Mouse (Mus musculus) MN1 (cell line): ENCODE measurements around the gene Fate1.
"Not testable (repeated sequence)": the region's sequence is repeated elsewhere in the genome, so short reads cannot be mapped to it uniquely, and the experiment has no call there.

Experiments
- DNase-seq: peaks from one replicate; pipeline ENCODE4 v3.0.0-alpha.2; 2016; ENCODE audit warnings: low spot score

Fate1 gene

DNA sequence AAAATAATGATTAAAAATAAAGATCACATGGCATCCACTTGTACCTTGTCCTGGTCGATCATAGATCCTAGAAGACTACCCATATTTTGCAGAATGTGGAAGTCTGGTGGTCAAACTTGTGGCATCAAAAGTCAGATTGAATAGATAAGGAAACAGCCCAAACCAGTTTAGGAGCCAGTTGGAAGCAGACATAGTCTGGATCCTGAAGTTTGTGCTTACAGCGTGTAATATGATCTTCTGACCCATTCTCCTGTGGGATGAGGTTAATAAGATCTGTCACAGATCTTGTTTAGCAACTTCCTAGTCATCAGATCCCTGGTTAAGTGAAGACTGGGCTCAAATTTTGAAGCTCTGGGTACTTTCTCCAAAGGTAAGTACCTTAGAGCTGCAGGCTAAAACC, at the start of gene Fate1:
Gene Fate1 (plus strand): TSS at position 301 of the 400 bp plus-strand sequence.
- DNase-seq, result no peak

DNA sequence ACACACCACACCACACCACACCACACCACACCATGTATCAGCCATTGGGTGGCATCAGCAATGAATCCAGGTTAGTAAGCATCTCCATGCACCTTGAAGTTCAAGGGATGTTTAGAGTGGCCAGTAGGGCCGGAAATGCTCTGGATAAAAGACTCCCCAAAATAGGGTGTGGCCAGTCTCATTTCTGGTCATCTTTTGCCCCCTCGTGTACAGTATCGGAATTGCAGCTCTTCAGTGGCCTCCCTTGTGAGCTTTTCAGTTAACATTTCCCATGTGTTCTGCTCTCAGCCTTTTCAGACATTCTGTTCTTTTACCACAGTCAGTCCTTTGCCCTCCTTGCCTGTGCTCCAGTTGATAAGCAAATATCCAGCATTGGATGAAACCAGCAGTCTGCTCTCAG, 26.2 kb upstream of the Fate1 start:
- DNase-seq, result peak; percentile 24

DNA sequence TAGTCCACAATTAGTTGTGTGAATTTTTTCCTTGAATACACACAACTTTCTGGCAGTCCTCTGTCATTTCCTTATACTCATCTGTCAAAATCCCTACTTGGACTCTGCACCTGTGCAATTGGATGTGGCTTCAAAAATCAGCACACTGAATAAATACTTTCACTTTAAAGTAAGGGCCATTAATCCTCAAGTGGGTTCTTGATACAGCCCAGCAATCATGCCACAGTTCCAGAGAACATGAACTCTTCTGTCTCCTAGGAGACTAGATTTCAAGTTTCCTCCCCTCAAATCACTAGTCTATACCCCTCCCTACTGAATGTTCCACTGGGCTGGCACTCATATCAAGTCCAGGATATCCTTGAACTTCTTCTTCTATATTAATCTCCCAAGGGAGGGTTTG, 14.4 kb upstream of the Fate1 start:
- no peak for DNase-seq

DNA sequence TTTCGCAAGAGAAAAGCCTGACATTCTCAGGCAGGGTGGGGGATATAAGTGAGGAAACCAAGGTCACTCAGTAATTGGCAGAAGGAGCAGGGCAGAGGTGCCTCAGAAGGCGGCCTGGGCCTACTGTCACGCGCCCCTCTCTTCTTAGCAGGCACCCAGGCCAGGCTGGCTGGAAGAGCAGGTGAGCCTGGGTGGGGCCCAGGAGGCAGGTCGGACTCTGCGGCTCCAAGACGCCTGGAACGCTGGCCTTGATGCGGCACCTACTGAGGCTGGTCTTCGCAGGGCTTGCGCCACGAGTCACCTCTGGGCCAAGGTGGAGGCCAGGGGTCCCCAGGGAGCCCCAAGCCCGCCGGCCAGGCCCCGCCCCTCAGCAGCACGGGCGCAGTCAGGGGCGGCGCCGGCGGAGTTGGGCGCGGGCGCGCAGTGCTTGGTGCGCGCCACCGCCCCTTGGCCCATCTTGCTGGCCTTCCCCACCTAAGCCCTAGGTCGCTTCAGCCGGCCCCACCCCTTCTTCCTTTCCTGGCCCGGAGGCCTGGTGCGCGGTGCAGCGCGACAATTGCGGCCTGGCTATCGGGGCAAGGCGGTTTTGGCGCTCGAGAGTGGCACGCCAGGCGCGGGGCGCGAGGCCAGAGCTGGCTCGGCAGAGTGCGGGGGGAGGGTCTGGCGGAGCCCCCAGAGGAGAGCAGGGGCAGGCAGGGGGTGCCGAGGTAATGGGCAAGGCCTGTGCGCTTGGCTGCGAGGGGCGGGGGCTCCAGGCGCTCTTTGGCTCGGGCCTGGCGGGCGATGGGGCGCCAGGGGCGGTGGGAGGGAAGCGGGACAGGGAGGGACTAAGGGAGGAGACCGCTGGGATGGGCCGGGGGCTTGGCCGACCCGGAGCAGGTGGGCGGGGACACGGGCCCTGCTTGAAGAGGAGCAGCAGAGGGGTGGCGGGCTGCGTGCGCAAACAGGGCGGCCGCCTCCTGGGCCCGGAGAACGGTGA, 10.4 kb upstream of the Fate1 start, which contains the start of gene Prrg3:
Gene Prrg3 (plus strand): TSS at position 552 of the 979 bp plus-strand sequence.
- DNase-seq, result no peak

DNA sequence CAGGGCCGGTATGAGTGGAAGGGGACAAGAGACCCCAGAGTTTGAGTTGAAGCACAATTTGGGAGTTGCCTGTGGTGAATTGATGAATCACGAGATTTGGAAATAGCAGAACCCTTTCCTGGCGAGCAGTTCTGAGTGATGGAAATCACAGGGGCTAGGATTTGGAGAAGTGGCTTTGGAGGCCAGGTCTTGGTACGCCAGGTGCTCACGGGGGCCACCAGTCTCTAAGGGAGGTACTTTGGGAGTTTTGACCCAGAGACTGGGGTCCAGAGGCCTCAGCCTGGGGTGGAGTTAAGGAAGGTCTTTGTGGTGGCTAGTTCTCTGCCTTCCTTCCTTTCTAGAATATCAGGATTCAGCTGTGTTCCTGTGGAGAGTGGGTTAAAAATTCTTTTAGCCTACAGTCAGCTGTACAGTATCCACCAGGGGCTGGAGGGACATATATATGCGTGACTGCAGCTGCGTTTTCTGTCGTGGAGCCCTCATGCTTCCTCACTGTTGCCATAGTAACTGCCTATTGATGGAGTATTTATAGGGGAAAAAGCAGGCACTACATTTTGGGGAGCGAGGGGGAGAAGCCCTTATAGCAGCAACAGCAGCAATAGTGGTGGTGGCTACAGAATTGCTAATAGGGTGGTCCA, 9.4 kb upstream of the Fate1 start:
- no peak for DNase-seq

DNA sequence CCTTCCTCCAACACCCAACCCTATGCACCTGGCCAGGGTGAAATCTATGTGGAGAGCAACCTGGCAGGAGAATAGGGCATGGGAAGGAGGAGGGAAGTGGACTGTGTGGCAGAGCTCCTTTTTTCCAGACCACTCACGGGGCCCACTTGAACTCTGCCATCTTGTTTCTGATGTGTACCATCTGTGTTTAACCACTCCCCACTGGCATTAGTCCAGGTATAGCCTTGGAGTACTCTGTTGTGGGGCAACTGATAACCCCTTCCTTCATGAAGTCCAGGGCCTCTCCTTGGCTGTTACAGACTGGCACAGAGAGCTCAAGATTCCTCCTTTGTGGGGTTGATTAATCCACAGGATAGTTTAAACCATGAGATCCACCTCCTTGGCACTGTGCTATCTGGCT, 4.6 kb upstream of the Fate1 start:
- DNase-seq, result no peak

DNA sequence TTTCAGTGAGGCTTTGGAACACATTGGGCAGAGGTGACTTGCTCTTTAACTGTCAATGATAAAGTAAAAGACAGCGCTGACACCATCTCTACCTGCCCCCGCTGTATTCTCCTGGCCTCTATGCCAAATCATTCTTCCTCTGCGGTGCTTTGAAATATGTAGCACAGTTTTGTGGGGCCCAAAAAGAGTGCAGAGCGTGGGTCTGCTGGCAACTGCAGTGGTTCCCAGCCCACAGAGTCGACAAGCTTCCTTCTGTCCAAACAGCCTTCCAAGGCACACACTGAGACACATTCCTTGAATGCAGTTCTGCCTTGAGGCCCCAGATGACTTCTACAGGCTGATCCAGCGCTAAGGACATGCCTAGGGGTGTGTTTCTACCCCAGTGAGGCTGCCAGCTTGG, 4.0 kb upstream of the Fate1 start:
- no peak for DNase-seq

DNA sequence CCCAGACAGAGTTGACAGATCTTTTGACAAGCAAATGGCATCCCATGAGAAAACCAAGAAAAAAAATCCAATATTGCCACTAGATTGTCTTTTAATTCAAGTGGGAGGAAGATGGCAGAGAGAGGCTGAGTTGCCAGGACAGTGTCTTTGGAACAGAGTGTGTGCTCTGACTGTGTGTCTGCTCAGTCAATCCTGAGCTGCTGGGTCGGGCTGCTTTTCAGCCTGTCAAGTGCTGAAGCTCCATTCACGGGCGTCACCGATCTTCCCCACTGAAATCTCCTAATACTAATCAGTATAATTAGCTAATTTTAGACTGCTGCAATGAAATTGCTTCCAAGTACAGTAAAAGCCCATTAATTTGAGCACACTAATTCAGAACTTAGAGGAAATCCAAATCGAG, 1.5 kb upstream of the Fate1 start:
- DNase-seq, result no peak

DNA sequence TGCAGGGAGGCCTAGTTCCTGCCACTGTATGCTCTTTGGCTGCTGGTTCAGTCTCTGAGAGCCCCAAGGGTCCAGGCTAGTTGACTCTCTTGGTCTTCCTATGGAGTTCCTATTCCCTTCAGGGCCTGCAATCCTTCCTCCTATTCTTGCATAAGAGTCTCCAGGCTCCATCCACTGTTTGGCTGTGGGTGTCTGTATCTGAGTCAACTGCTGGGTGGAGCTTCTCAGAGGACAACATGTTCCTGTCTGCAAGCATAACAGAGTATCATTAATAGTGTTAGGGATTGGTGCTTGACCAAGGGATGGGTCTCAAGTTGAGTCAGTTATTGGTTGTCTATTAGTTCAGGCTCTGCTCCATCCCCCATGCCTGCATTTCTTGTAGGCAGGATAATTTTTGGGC, 4.9 kb downstream of the Fate1 start:
- DNase-seq, result not testable (repeated sequence)

DNA sequence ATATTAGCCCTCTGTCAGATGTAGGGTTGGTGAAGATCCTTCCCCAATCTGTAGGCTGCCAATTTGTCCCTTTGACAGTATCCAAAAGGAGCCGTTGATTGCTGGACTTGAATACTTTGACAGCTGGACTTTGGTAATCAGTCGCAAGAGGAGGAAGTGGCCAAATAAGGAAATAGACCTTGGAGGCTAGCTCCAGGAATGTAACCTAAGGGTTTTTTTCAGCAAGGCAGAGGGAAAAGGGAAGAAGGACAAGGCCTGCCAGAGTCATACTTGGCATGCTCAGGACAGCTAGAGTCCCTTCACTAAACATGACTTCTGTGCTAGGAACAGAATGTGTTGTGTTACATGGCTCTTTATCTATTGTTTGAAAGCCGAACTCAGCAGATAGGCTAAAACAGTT, 7.7 kb downstream of the Fate1 start:
- no peak for DNase-seq

DNA sequence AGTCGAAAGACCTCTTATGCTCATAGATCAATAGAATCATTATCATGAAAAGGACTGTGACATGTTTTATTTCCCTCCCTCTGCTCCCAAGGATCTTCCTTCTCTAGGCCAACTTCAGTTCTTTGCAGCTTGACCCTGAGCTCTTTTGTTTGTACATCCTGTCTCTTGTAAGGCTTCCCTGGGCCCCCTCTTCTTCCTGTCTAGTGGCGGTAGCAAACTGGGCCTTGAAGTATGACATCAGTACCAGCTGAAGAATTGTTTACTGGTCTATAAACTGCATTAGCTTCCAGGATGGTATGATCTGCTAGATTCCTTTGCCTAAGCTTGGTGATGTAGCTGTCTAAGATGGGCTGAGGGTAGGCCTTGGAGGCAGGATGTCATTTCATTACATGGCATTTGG, 8.5 kb downstream of the Fate1 start:
- no peak for DNase-seq

DNA sequence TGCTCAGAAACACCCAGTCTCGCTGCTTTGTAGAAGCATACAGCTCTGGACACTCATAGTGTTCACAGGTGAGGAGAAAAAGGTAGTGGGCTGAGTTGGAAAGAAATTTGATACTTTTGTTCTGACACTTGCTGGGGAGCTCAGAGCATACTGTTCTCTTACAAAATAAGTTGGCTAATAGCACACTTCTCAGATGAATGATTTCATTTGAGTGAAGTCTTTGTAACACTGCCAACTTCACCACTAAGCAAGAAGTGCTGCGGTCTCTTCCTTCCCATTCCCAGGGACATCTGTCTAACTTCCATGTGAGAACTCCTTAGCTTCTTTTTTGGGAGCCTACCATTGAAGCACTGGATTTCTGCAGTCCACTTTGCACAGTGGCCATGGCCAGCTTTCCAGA, 10.4 kb downstream of the Fate1 start:
- no peak for DNase-seq

DNA sequence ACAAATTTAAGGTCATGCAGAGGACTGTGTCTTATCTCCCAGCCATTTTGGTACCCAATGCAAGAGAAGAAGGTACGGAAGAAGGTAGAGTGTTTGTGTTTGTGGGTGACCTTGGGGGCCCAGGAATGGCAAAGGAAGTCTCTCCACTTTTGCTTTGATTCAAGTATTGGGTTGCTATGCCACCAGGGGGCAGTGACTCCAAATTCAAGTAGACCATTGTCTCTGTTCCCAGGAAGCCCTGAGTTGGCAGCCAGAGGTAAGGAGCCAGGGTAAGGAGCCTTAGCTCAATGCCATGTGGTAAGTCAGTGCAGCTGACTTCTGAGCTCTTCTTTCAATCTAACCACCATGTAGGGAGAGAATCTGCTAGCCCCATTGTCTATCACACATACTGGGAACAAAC, 11.0 kb downstream of the Fate1 start:
- DNase-seq, result no peak

DNA sequence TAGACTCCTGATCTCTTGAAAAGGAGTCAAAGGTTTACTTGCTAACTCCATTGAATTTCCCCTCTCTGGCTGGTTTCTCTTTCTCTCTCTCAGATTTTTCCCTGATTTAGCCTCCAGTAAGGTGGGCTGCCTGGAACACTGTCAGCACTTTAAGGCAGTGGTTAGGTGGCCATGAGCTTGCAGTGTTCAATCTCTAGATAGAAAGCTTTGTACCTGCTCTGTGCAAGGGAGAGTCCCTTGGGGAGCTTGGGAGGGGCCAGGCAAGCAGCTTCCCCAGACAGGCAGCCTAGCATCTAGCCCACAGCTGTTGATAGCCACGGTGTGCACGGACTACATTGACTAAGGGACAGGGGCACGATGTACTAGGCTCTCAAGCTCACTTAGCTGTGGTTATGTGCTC, 18.8 kb downstream of the Fate1 start, which contains the start of gene Cnga2:
Gene Cnga2 (plus strand): TSS at position 301 of the 400 bp plus-strand sequence.
- DNase-seq, result no peak

DNA sequence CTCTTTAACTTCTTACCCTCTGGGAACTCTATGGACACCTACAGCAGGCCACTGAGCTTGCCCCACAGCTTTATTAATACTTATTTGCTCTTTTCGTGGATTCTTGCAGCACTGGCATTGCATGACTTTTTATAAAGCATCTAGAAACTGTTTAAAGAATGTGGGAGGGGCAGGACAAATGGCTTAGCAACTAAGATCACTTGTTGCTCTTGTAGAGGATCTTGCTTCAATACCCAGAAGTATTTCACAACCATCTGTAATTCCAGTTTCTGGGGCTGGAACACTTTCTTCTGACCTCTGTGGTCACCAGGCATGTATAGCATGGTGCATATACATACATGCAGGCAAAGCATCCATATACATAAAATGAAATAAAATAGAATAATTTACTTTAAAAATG, 23.2 kb downstream of the Fate1 start:
- no peak for DNase-seq

DNA sequence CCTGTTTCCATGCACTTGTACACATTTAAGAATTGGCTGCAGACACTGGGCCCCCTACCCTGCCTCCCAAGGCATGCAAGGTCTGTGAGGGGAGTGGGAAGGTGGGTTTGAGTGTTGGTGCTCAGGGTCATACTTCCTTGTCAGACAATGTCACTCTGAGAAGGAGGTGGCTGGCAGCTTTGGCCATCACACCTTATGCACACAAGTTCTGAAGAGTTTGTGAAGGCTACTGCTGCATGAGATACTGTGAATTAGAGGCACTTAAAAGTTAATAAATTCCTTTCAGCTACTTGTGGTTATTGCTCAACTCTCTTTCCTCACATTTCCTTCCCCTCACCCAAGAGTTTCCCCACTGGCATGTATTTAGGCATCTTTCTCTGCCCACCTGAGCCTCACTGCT, 37.1 kb downstream of the Fate1 start:
- no peak for DNase-seq

DNA sequence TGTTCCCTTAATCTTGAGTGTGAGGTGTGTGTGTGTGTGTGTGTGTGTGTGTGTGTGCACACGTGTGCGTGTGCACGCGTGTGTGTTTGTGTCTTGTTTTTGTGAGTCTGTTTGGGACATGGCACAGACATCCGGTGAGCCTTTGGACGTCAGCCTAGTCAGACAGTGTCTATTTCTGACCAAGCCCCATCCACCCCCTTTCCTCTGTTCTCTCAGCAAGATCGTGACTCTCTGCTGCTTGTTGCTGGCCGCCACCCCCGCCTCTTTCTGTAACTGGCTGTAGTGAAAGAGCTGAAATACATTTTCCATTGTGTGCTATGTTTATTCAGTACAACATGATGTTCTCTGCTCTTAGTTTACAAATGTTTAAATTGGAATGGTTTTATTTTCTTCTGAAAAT, 39.5 kb downstream of the Fate1 start:
- no peak for DNase-seq

DNA sequence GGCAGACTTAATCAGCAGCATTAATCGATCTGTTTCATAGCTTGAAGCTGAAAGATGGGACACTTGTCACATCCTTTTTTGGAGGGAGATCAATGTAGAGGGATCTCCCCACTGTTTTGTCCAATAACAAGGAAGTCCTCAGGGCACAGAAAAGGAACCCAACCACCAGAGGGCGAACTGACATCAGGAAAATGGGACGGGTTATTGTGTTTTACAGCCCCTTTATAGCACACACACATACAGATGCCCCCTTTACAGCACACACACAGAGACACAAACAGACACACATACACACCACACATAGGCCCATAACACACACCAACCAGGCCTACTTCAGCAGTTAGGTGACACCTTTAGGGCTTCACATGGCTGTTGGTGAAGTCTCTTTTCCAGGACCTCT, 40.0 kb downstream of the Fate1 start:
- no peak for DNase-seq

DNA sequence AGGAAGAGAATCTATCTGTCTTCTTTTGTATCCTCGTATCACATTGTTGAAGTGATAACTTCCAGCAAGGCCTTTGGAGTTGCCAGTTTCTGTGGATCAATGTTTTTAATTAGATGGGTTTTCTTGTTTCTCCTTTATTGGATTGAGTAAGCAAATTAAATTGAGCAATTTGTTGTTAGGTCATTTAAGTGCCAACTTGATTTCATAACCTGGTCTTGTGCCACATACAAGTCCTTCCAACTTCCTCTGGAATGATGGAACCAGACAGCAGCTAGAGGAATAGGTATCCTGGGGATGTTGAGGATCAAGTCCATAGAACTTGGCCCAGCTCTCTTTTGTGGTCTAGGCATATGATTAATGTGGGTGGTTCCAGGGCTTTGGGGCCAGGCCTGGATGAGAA, 49.5 kb downstream of the Fate1 start:
- no peak for DNase-seq

DNA sequence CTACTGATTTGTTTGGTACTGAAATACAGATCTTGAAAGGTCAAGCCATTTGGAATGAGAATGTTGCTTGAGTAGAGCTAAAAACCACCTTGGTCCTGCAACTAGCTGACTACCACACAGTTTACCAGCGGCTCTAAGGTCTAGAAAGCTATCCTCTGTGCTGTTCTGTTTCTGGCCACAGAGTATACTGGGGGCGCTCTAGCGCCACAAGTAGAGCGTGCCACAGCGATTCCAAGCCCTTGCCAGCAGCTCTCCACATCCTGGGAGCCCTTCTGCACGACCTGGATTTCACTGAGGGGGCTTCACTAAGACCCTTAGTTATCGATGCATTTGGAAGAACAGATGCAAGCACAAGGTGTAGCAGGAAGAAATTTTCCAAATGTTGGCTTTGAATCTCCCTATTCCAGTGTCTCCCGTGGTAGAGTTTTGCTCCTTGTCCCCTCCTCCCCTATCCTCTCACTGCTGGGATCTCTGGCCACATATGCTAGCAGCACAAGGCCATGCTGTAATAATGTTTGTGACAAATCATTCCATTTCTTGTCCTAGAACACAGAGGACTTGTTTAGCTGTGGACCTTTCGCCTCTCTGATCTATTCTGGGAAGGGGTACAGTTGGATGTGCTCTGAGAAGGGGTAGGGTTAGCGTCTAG, 50.1 kb downstream of the Fate1 start:
- DNase-seq, result no peak

DNA sequence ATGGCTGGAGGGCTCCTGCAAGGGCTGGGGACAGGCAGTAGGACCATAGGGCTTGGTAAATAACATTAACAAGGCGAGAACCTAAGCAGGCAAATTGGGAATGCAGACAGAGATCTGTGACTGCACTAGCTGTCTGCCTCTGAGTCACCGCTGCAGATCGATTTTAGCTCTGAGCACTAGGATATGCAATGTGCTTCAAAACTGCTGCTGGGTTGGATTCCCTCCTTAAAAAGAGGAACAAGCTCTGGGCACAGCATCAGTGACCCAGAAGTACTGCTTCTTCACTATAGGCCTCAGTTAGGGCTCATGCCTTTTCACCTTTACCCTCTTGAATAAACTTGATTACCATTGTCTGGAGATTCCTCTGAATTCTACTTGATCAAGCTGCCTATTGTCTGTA, 50.8 kb downstream of the Fate1 start:
- no peak for DNase-seq
